Mouse (Mus musculus): ENCODE data around the gene Kcnk3.

The Kcnk3 gene

GRCm38 (mm10) chr5:30588301-30588968 is 465 bp downstream of the Kcnk3 start:
- DNase-seq (ENCODE audit: extremely low spot score): peak; percentile 13

DNA sequence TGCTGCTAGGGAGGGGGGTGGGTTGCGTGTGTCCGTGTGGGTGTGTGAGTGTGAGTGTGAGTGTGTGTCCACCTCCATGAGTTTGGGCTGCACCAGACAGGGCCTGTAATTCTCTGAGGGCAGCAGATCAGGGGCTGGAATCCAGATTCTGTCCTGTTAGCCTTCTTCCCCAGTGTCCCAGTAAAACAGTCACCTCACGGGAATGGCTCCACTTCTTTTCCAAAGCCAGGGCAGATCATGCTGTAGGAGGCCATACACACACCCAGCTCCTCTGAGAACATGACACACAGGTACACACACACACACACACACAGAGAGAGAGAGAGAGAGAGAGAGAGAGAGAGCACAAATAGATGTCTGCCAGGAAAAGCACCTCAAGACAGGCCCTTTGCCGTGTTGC is 1.1 kb downstream of the Kcnk3 start:
- no peak for DNase-seq (ENCODE audit: extremely low spot score)

DNA sequence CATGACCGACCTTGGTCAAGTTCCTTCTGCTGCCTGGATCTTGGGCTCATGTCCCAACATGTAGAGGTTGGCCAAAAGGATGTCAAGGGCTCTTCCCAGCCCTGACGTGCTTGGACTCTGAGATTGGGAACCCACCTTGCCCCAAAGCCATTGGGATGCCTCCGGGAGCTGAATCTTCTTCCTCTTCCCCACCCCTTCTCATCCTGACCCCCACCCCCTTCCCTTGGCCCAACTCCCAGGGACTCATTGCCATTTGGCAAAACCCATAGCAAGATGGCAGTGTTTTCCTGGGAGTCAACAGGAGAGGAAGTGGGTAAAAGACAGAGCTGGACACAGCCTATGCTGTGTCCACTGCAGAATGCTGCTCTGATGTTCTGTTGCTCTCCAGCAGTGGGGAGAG is 1.6 kb downstream of the Kcnk3 start:
- DNase-seq (ENCODE audit: extremely low spot score): no peak

DNA sequence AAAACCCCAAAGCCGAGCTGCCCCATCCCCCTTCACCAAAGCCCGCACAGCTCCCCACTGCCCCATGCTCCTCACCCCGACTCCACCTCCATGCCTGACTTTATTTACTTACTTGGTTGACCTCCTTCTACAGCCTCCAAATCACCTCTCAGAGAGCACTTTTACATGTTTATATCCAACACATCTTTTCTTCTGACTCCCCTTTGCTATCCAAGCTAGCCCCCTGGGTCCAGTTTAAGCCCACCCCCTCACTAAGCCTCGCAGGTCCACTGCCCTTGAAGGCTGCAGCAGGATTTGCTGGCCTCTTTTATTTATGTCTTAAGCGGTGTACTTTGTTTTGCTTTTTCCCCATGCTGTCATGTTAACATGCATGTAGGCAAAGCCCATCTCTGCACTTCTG is 2.3 kb downstream of the Kcnk3 start:
- DNase-seq (ENCODE audit: extremely low spot score): no peak

- no peak for DNase-seq (ENCODE audit: extremely low spot score)
Observed at GRCm38 (mm10) chr5:30591205-30591731, 3.3 kb downstream of the Kcnk3 start.

DNA sequence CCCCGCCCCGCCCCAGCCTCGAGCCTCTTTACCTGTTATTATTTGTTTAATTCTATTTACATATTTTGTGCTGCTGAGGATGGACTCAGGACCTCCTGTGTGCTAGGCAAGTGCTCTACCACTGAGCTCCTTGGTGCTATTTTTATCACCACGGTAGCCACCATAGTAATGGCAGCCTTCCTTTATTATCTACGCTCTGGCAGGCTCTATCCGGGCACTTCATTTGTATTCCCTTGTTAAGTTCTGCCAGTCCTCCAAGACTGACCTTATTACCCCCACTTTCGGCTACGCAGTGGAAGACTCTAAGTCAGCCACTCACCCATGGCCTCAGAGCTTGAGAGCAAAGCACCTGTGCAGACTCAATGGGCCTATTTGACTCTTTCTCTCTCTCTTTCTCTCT is 3.8 kb downstream of the Kcnk3 start:
- no peak for DNase-seq (ENCODE audit: extremely low spot score)

- no peak for DNase-seq (ENCODE audit: extremely low spot score)
Observed at GRCm38 (mm10) chr5:30592279-30592980, 4.5 kb downstream of the Kcnk3 start.

DNA sequence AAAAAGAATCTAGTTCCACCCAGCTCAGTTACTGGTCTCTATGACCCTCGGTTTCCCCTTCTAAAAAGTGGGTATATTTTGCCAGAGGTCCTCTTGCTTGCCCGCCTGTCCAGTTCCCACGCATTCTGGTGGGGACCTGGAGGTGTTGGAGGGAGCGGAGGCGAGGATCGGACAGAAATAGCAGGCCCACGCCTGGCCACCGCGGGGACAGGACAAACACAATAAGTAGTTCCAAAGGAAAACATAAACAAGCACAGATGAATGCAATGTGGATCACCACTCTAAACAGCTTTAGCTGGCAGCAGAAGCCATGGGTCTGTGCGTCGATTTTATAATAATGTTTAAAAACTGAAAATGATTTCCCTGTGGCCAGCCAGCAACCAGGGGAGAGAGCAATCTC is 5.4 kb downstream of the Kcnk3 start:
- DNase-seq (ENCODE audit: extremely low spot score): no peak

DNA sequence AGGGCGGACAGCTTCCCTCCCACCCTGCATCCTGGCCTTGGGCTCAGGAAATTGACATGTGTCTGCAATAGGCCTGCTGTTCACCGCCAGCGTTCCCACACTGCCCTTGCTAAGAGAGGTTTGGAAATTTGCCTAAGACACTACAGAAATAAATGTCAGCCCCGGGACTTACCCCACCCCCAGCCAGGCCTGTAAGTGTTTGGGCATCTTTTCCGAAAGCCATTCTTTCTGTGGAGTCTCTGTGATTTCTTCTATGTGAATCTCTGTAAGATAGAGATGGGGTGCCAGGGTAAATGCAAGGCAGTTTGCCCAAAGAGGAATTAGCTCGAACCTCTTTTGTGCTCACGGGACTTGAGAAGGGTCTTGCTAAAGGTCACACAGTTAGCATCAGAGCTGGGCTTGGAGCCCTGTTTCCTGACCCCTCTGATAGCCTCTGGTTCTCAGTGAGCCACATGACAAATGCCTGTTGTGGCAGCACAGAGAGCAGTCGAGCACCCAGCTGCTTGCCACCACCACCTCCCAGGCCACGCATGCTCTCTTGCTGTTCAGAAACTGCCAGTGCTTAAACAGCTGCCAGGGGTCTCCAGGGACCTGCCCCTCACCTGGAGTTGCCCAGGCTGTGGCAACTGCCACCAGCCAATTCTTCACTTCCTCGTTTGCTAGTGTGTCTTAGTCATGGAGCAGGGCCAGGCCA is 6.0 kb downstream of the Kcnk3 start:
- no peak for DNase-seq (ENCODE audit: extremely low spot score)

- DNase-seq (ENCODE audit: extremely low spot score): no peak
Observed at GRCm38 (mm10) chr5:30594953-30595560, 7.1 kb downstream of the Kcnk3 start.

DNA sequence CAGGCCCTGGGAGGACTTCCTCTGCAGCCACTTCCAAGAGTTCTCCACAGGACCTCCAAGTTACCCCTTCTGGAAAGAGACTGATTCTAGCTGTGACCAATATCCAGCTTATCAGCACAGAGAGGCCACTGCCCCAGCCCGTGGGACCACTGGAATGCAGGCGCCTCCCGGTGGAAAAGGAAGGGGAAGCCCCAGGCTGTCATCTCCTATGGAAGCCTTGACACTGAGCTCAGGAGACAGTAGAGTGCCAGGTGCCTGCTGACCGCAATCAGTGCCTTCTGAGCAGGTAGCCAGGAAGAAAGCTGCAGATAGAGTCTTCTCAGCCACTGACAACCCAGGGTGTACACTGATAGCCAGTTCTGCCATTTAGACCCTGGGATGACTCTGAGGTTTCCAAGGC is 13.4 kb downstream of the Kcnk3 start:
- no peak for DNase-seq (ENCODE audit: extremely low spot score)

DNA sequence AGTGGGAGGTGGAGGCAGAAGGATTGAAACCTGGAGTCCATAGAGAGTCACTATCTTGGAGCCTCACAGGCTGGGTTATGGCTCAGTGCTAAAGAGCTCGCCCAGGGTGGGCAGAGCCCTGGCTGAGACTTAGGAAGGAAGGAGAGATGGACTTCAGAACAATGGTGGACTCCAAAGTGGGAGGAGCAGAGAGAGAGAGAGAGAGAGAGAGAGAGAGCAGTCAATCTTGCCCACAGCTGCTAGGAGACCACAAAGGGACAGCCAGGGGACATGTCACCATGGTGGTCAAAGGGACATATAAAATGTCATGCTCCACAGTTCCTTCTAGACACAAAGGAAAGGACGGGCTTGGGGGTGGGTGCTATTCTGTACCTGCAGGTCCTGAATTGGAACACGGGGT is 15.3 kb downstream of the Kcnk3 start:
- no peak for DNase-seq (ENCODE audit: extremely low spot score)

- DNase-seq (ENCODE audit: extremely low spot score): no peak
Observed at GRCm38 (mm10) chr5:30603926-30604325, 16.0 kb downstream of the Kcnk3 start.

DNA sequence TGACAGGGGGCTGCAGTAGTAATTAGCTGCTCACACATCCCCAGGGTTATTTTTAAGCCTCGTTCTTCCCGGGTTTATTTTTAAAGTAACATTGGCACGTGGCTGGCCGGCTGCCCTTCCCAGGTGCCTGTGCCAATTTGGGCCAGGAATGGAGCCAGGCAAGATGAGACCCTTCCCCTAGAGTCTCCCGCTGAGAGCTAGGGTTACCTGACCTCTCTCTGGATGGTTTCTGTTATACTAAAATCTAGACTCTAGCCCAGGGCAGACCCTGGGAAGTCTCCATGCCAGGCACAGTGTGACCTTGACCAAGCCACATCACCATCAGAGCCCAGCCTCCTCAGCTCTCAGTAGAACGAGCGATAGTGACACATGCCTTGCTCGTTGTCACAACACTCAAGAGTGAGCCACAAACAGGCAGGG is 16.8 kb downstream of the Kcnk3 start:
- DNase-seq (ENCODE audit: extremely low spot score): no peak

DNA sequence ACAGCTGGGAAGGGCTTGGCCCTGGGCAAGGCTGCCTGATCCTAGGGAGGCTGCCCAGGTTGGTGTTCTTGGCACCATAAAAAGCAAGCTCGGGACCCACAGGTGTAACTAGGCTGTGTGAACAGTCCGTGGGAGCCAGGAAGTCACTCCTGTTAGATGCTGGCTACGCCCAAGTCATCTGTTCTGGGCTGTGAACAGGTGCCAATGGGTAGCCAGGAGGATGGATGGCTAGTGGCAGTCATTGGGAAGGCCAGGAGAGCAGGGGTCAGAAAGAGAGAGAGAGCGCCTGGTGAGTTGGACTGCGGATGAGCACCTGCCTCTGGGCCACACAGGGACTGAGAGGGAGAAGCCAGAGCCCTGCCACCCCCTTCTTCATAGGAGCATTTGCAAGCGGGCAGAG is 17.7 kb downstream of the Kcnk3 start:
- no peak for DNase-seq (ENCODE audit: extremely low spot score)

DNA sequence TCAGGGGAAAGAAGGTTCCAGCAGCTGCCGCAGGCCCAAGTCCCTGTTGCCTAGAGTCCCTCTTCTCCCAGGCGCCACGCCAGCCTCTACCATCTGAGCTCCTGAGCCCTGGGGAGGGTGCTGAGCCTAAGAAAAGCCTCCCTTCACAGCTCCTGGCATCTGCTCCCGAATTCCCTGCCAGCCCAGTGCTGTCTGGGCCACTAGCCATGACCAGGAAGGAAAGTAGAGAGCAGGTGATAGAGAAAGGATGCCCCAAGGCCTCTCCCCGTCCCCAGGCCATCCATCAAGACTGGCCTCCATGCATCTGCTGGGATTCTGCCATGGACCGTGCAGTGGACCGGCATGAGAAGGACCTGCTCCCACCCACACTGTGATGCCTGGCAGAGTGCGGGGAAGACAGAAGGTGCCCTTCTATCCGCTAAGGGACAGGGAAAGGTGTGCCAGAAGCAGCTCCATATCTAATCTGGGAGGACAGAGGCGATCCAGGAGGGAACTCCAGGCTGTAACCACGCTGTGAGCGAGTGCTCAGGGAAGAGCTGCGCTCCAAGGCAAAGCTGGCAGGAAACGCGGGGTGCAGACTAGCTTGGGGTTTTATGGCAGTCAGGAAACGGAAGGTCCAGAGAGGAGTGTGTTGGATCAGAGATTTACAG is 18.6 kb downstream of the Kcnk3 start:
- DNase-seq (ENCODE audit: extremely low spot score): no peak

DNA sequence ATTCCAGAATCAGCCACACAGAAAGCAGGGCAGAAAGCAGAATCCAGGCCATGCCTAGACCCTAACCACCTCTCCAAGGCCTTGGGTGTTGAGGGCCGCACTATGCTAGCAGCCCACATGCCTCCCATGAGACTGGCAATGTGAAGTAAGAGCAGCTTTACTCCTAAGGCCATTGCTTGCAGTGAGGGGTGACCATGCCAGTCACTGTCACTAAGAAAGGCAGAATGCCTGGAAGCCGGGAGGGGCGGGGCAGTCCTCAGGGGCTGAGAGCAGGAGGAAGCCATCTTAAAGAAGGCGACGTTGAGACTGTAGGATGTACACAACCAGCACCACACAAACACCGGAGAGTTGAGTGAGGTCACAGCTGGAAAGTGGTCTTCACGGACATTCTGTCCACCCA is 21.1 kb downstream of the Kcnk3 start:
- no peak for DNase-seq (ENCODE audit: extremely low spot score)

DNA sequence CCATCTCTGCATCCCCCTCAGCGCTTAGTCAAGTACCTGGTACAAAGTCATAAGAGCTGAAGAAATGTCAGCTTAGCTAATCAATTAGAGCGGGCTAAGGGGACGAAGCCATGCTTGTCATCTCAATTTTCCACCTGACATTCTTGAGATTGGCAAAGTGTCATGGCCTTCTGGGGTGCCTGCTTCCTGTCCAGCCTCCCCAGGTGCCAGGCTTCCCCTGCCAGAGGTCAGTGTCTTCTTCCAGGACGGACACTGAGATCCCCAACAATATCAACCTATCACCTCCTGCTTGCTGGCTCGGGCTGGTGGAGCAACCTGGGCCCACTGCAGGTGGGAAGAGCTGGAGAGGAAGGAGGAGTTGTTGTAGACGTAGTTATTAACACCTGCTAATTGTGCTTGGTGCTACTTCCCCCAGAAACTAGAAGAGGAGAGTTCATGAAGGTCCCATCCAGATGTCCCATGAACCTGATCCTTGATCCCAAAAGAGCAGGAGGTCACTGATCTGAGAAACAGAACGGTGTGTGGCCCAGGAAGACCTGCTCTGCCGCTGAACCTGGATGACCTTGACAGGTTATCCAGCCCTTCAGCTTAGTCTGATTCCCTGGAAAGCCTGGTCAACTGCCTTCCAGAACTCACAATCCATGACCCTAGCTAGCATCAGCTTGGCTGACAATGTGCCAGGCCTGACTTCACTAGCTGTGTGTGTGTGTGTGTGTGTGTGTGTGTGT is 22.1 kb downstream of the Kcnk3 start:
- DNase-seq (ENCODE audit: extremely low spot score): no peak

DNA sequence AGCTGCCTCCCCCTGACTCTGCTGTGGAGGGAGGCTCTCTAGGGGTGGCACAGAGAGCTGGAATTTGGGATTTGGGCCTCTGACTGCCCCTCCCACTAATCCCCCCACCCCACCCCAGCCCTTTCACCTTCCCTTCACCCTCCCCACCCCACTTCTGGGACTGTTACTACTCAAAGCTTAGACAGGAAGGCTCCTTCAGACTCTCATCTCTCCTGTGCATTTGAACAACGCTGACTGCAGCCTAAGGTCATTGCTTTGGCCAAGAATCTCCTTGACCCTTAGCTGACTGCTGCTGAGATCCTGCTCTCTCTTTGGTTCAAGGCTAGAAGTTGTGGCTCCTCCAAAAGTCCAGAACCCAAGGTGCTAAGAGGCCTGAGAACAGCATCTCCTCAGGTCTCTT is 23.1 kb downstream of the Kcnk3 start:
- DNase-seq (ENCODE audit: extremely low spot score): no peak

GRCm38 (mm10) chr5:30611689-30612088 is 23.7 kb downstream of the Kcnk3 start:
- no peak for DNase-seq (ENCODE audit: extremely low spot score)

- no peak for DNase-seq (ENCODE audit: extremely low spot score)
Observed at GRCm38 (mm10) chr5:30612575-30612974, 24.6 kb downstream of the Kcnk3 start.

Data from embryo, embryonic 9.5 days (tissue).